ENCODE assay signal across 8 mouse cellular contexts in the genomic region with DNA sequence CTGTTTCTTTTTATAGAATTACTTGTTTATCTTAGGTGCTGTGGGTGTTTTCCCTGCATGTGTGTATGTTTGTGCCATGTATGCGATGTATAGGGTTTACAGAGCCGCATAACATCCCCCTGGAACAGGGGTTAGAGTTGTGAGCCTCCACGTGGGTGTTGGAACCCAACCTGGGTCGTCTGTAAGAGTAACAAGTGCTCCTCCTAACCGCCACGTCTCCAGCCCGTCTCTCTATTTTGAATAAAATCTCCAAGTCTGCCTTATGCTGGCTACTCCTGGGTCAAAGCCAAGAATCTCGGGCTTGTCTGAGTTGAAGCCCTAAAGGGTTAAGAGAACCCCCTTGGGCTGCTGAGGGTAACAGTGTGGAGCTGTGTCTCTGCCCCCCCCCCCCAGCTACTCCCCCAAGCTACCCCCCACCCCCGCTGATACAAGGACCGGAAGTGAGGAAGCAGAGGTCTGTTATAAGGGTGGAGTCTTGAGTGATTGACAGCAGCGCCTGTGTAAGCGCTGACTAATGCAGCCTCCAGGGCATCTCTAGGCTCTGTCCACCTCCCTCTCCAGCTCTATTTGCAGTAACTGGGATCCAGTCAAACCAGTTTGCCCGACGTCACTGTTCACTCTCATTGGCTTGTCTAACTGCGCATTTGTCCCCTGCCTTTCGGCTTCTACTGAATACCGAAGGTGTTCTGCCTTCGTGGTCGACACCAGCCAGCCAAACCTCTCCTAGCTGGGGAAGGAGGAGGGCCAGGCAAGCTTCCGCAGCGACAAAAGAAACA. TPM values are rescaled to one million over a fixed set of nuclear protein-coding genes. Genes with fewer than 3 reads are reported as not detected.
A peak's percentile ranks its signal among the peaks of the same experiment; 100 is the strongest.
DNase-seq lines count a peak whose midpoint lies in the region; ATAC-seq and TF ChIP-seq lines count a peak whose summit lies in the region.

No protein-coding gene starts in this region.

- H3K4me3 ChIP-seq in E14TG2a.4 (replicated peaks; ENCODE audit: low read length) = peak overlapping the region; percentile 56
- peak overlapping the region; percentile 51 for H3K4me3 ChIP-seq in embryonic facial prominence, embryonic 10.5 days
- H3K4me3 ChIP-seq in heart, embryonic 10.5 days = peak overlapping the region; percentile 53
- H3K4me3 ChIP-seq in liver, embryonic 13.5 days (replicated peaks) = peak overlapping the region; percentile 58

- no peaks in the 10 kb centered on the region for H3K36me3 ChIP-seq in E14TG2a.4 (ENCODE audit: insufficient read depth, low read length)
- H3K36me3 ChIP-seq in embryonic facial prominence, embryonic 10.5 days (replicated peaks) = no peaks in the 10 kb centered on the region
- H3K36me3 ChIP-seq in heart, embryonic 10.5 days = no peaks in the 10 kb centered on the region
- no peaks in the 10 kb centered on the region for H3K36me3 ChIP-seq in liver, embryonic 13.5 days

- H3K9me3 ChIP-seq in E14TG2a.4 (ENCODE audit: low read length) = no peaks in the 10 kb centered on the region
- no peaks in the 10 kb centered on the region for H3K9me3 ChIP-seq in embryonic facial prominence, embryonic 10.5 days
- H3K9me3 ChIP-seq in heart, embryonic 10.5 days = no peaks in the 10 kb centered on the region
- no peaks in the 10 kb centered on the region for H3K9me3 ChIP-seq in liver, embryonic 13.5 days (replicated peaks)

- TF ChIP-seq CTCF in E14TG2a.4 (conservative IDR thresholded peaks at IDR 0.05; ENCODE audit: low read length) = no peak

- H3K27ac ChIP-seq in embryonic facial prominence, embryonic 10.5 days (replicated peaks) = peak overlapping the region; percentile 86
- peak overlapping the region; percentile 92 for H3K27ac ChIP-seq in heart, embryonic 10.5 days
- peak overlapping the region; percentile 82 for H3K27ac ChIP-seq in liver, embryonic 13.5 days

- peak; percentile 85 for ATAC-seq in liver, embryonic 13.5 days (ENCODE audit: low read depth)

- WGBS in embryonic facial prominence, embryonic 10.5 days = 5% methylated on average over 21 of the region's 21 CpGs
- WGBS in heart, embryonic 10.5 days = 3% methylated on average over 21 of the region's 21 CpGs
- WGBS in liver, embryonic 13.5 days (ENCODE audit: insufficient replicate concordance) = 2% methylated on average over 21 of the region's 21 CpGs

- H3K27me3 ChIP-seq in E14TG2a.4 (ENCODE audit: insufficient read depth, low read length) = peaks cover 10% of the 10 kb centered on the region
- peaks cover 18% of the 10 kb centered on the region for H3K27me3 ChIP-seq in embryonic facial prominence, embryonic 10.5 days (replicated peaks; ENCODE audit: low read depth, poor library complexity, severe bottlenecking)
- H3K27me3 ChIP-seq in heart, embryonic 10.5 days (ENCODE audit: insufficient read depth, poor library complexity, severe bottlenecking) = no peaks in the 10 kb centered on the region
- no peaks in the 10 kb centered on the region for H3K27me3 ChIP-seq in liver, embryonic 13.5 days

- peak overlapping the region; percentile 60 for H3K9ac ChIP-seq in liver, embryonic 13.5 days

- peaks cover 62% of the 10 kb centered on the region for H3K4me1 ChIP-seq in E14TG2a.4 (replicated peaks; ENCODE audit: low read depth, low read length)
- peaks cover 87% of the 10 kb centered on the region for H3K4me1 ChIP-seq in embryonic facial prominence, embryonic 10.5 days
- H3K4me1 ChIP-seq in heart, embryonic 10.5 days = peaks cover 74% of the 10 kb centered on the region
- H3K4me1 ChIP-seq in liver, embryonic 13.5 days (replicated peaks) = peaks cover 77% of the 10 kb centered on the region

- peak; percentile 64 for DNase-seq in adrenal gland, postnatal 10 days
- peak; percentile 81 for DNase-seq in embryonic facial prominence, embryonic 10.5 days (ENCODE audit: low spot score)
- DNase-seq in heart, embryonic 10.5 days (ENCODE audit: low spot score) = peak; percentile 94
- peak; percentile 78 for DNase-seq in kidney, adult 9 months
- peak; percentile 68 for DNase-seq in liver, embryonic 13.5 days
- DNase-seq in naive thymus-derived CD4-positive, alpha-beta T cell, adult 2 months (ENCODE audit: low read depth) = peak; percentile 78
- peak; percentile 48 for DNase-seq in urinary bladder, adult 2 months (ENCODE audit: low spot score)

- peak overlapping the region; percentile 73 for H3K4me2 ChIP-seq in liver, embryonic 13.5 days

RNA-seq across cellular contexts. Expression of a gene that starts 36.3 kb away (rescaled TPM):
- total RNA-seq in adrenal gland, postnatal 10 days (2021) = not detected
- not detected in 2 replicates for polyA plus RNA-seq in embryonic facial prominence, embryonic 10.5 days (2016; fragmentation: Nextera tagmentation; extraction: Ambion mirVana)
- not detected in 2 replicates for polyA plus RNA-seq in heart, embryonic 10.5 days (2016; fragmentation: Nextera tagmentation; extraction: Ambion mirVana)
- polyA plus RNA-seq in liver, embryonic 13.5 days (2015; fragmentation: Nextera tagmentation; extraction: Ambion mirVana) = not detected in 2 replicates
- not detected in 2 replicates for polyA plus RNA-seq in urinary bladder, adult 2 months (2012; rRNA removed)

Comparison
In these comparisons a context has a peak if more than half of its experiments do, and no peak if none do; other contexts are left out.
1. Peak in every context shown above with its lines: DNase-seq, ATAC-seq, H3K4me3 ChIP-seq and H3K27ac ChIP-seq.